Mouse (Mus musculus) small intestine, adult 2 months (tissue): ENCODE data around the gene Fam126a. TPM values are rescaled to one million over a fixed set of nuclear protein-coding genes. Genes with fewer than 3 reads are reported as not detected.

Experiments used
- H3K27ac ChIP-seq: fragments of 200-500 bp; 2 replicates; pipeline ENCODE4 v1.5.1; 2012; ENCODE audit warnings: low read depth, low read length, control low read depth, inconsistent platforms; ENCODE audit not compliant: insufficient read depth
- H3K27me3 ChIP-seq: fragments of 200-500 bp; 2 replicates; pipeline ENCODE4 v1.6.1; 2012; ENCODE audit warnings: mild to moderate bottlenecking, moderate library complexity, low read length, inconsistent platforms; ENCODE audit not compliant: control insufficient read depth, insufficient read depth
- H3K36me3 ChIP-seq: fragments of 200-500 bp; 2 replicates; pipeline ENCODE4 v1.6.1; 2012; ENCODE audit warnings: mild to moderate bottlenecking, low read length, control low read depth, inconsistent platforms; ENCODE audit not compliant: control insufficient read depth, insufficient read depth
- H3K4me1 ChIP-seq: fragments of 200-500 bp; 2 replicates; pipeline ENCODE4 v1.6.1; 2012; ENCODE audit warnings: low read length, inconsistent platforms, mixed read lengths; ENCODE audit not compliant: control insufficient read depth, insufficient read depth, insufficient read length
- H3K4me3 ChIP-seq: fragments of 200-500 bp; 2 replicates; pipeline ENCODE4 v1.5.1; 2012; ENCODE audit warnings: low read depth, mild to moderate bottlenecking, control low read depth, inconsistent platforms, low read length, moderate library complexity
- CTCF ChIP-seq: fragments of 200-500 bp; IDR thresholded peaks from 2 replicates; pipeline ENCODE4 v1.5.1; 2012; ENCODE audit warnings: low read depth, mild to moderate bottlenecking, control low read depth, inconsistent platforms, low read length, moderate library complexity, mixed read lengths; ENCODE audit not compliant: insufficient replicate concordance, insufficient read length; ENCODE audit errors: extremely low read depth
- POLR2A ChIP-seq: fragments of 200-500 bp; IDR thresholded peaks from 2 replicates; pipeline ENCODE4 v1.6.1; 2012; ENCODE audit warnings: low read depth, mild to moderate bottlenecking, control low read depth, inconsistent platforms, low read length, moderate library complexity
- WGBS: fragments of 180-500 bp; shearing (Covaris S2); methylation state at CpG from one replicate; pipeline ENCODE4 v1.1.7; 2018; 5-methylcytosine and 5-hydroxymethylcytosine counted together
- polyA plus RNA-seq: library from polyadenylated mRNA; depleted of rRNA; stranded (reverse); fragments of >200 nt; gene quantifications from 2 replicates; pipeline ENCODE4 v1.2.3, GENCODE M21; 2012

Gene Fam126a
- polyA plus RNA-seq, 1 experiment = 1.1 TPM

DNA sequence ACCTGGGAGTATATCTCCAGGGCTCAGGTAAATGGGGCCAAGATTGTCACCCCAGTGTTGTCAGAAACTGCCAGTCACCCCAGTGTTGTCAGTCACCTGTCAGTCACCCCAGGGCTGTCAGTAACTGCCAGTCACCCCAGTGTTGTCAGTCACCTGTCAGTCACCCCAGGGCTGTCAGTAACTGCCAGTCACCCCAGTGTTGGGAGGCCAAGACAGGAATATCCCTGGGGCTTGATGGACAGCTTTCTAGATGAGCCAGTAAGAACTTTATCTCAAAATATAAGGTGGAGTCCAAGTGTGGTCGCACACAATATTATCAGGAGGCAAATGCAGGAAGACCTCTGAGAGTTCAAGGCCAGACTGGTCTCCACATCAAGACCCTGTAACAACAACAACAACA lies 109.2 kb downstream of the Fam126a start:
- 63% methylated on average over 1 of the region's 1 CpGs for WGBS
- TF ChIP-seq CTCF (no peak), POLR2A (no peak)
- Histone ChIP-seq H3K36me3 (no peaks in the 10 kb centered on the region), H3K4me3 (no peak overlapping the region), H3K27ac (no peak overlapping the region), H3K4me1 (no peaks in the 10 kb centered on the region), H3K27me3 (no peaks in the 10 kb centered on the region)

GRCm38 (mm10) chr5:23919892-23920731 lies 110.4 kb downstream of the Fam126a start:
- H3K4me3 ChIP-seq = no peak overlapping the region
- H3K27me3 ChIP-seq = no peaks in the 10 kb centered on the region
- H3K27ac ChIP-seq = no peak overlapping the region
- no peaks in the 10 kb centered on the region for H3K4me1 ChIP-seq
- H3K36me3 ChIP-seq = no peaks in the 10 kb centered on the region
- TF ChIP-seq CTCF = no peak
- no peak for TF ChIP-seq POLR2A
- WGBS = 65% methylated on average over 7 of the region's 7 CpGs

- WGBS = 80% methylated on average over 1 of the region's 1 CpGs
- TF ChIP-seq POLR2A = no peak
- Histone ChIP-seq H3K36me3 (no peaks in the 10 kb centered on the region), H3K4me1 (no peaks in the 10 kb centered on the region), H3K27ac (no peak overlapping the region), H3K4me3 (no peak overlapping the region), H3K27me3 (no peaks in the 10 kb centered on the region)
Measured at GRCm38 (mm10) chr5:23917301-23917700, 113.2 kb downstream of the Fam126a start.

DNA sequence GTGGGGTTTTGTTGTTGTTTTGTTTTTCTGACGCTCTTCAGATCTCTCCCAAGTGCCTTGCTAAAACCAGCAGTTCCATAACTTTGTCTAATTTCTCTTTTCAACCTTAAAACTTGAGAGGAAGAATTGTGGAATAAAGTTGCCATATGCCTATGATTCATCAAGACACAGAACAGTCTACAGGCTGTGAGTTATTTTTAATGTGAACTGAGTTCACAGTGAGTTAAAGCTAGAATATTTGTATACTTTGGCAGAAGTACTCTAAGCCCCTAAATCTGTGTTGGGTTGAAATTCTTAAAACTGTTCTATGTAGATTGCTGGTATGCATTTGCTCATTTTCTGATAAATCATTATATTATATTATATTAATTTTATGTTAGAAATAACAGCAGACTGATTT lies 118.9 kb downstream of the Fam126a start:
- Histone ChIP-seq H3K36me3 (no peaks in the 10 kb centered on the region), H3K27ac (no peak overlapping the region)
- 92% methylated on average over 1 of the region's 1 CpGs for WGBS

DNA sequence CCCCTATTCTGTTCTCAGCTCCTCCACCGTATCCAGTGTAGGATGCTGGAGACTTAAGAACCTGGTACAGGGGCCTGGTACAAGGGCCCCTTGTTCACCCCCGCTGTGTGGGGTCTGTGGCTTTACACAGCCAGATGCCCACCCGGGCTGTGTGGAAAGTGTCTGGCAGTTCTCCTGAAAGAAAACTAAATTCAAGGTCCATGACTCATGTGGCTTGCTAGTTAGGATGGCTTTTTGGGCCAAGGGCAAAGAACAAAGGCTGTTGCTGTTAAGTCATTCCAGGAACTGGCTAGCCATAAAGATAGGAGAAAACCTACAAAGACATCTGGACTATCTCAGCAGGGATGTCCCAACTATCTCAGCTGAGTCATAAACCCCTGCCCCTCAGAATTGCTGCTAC lies 121.2 kb downstream of the Fam126a start:
- TF ChIP-seq CTCF (no peak), POLR2A (no peak)
- H3K36me3 ChIP-seq = no peaks in the 10 kb centered on the region
- no peak overlapping the region for H3K4me3 ChIP-seq
- no peaks in the 10 kb centered on the region for H3K4me1 ChIP-seq
- no peak overlapping the region for H3K27ac ChIP-seq
- H3K27me3 ChIP-seq = no peaks in the 10 kb centered on the region
- 97% methylated on average over 3 of the region's 3 CpGs for WGBS

More for the DNA sequence above, 118.9 kb downstream of the Fam126a start:
- TF ChIP-seq CTCF (no peak), POLR2A (no peak)
- Histone ChIP-seq H3K4me1 (no peaks in the 10 kb centered on the region), H3K27me3 (no peaks in the 10 kb centered on the region), H3K4me3 (no peak overlapping the region)

DNA sequence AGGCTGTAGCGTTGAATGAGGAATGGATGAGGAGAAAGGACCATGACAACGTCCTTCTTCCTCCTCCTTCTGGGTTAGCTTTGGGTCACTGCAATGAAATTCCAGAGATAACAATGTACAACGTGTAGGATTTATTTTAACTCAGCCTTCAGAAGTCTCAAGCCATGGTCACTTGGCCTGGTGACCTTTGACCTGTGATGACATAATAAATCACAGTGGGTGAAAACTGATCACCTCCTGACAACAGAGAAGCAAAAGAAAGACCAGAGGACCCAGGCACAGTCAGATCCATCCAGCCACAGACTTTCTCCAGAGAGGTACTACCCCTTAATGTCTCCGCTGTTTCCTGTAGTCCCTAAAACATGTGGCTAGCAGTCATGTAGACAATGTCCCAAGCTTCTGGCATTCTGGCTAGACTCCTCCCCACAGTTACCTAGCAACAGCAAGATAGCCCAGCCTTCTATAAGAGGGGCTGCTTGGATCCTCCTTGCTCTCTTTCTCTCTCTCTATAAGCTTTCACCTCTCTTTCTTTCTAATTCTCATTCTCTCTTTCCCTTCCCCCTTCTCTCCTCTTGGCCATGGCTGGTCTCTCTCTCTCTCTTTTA lies 121.9 kb downstream of the Fam126a start:
- Histone ChIP-seq H3K27ac (no peak overlapping the region), H3K4me3 (no peak overlapping the region), H3K27me3 (no peaks in the 10 kb centered on the region), H3K36me3 (no peaks in the 10 kb centered on the region), H3K4me1 (no peaks in the 10 kb centered on the region)
- TF ChIP-seq POLR2A = no peak
- no peak for TF ChIP-seq CTCF
- WGBS = 47% methylated on average over 4 of the region's 4 CpGs

DNA sequence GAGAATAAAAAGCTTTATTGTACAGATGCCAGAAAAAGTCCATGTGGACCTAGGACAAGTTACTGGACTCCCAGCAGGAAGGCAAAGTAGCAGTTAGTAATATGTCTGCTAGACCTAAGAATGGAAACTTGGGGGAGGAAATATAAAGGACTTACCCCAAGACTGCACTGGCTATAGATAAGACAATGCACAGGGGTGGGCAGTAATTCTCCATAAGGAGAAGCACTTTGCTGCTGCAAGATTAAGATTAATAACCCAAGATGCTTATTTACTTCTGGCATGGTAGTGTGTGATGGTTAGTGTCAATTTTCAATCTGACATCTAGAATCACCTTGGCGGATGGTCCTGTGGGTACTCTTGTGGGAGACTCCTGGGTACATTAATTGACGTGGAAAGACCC lies 128.3 kb downstream of the Fam126a start:
- no peak overlapping the region for H3K27ac ChIP-seq
- no peaks in the 10 kb centered on the region for H3K27me3 ChIP-seq
- WGBS = 85% methylated on average over 2 of the region's 2 CpGs
- no peaks in the 10 kb centered on the region for H3K4me1 ChIP-seq
- H3K36me3 ChIP-seq = no peaks in the 10 kb centered on the region
- H3K4me3 ChIP-seq = no peak overlapping the region
- TF ChIP-seq CTCF (no peak), POLR2A (no peak)
